Mouse (Mus musculus) central nervous system, embryonic 18 days (tissue): Measurements from ENCODE around the gene Adam11. TPM values are rescaled to one million over a fixed set of nuclear protein-coding genes. Genes with fewer than 3 reads are reported as not detected.

Source experiments
- polyA plus RNA-seq: library from polyadenylated mRNA; depleted of rRNA; stranded (reverse); fragments of >200 nt; gene quantifications from 2 replicates; pipeline ENCODE4 v1.2.3, GENCODE M21; 2012; rRNA removed

Gene Adam11
- polyA plus RNA-seq: 54.7 and 67.0 TPM in 2 replicates

GRCm38 (mm10) chr11:102761309-102762210 lies at the start of gene Adam11:
TSS of gene Adam11 (plus strand) at chr11:102761439.

GRCm38 (mm10) chr11:102819021-102819782 lies 58.0 kb downstream of the Adam11 start, which contains the start of gene Gjc1:
TSS of gene Gjc1 (minus strand) at chr11:102819700.

Other genes starting within 250 kb of the Adam11 start
- gene Gpatch8, start 205.0 kb upstream of the Adam11 start, polyA plus RNA-seq: 45.7 and 48.0 TPM in 2 replicates
- 4.1 and 4.4 TPM in 2 replicates for gene Gm11627, start 182.0 kb upstream of the Adam11 start, polyA plus RNA-seq
- gene Fzd2, start 157.0 kb upstream of the Adam11 start, polyA plus RNA-seq: 15.1 and 15.5 TPM in 2 replicates
- gene Meioc, start 97.7 kb upstream of the Adam11 start, polyA plus RNA-seq: 0.03 and 0.05 TPM in 2 replicates
- 24.7 and 25.2 TPM in 2 replicates for gene Ccdc43, start 63.7 kb upstream of the Adam11 start, polyA plus RNA-seq
- gene Gjc1, start 58.3 kb downstream of the Adam11 start, polyA plus RNA-seq: 43.2 and 43.6 TPM in 2 replicates
- 12.6 and 13.5 TPM in 2 replicates for gene Higd1b, start 74.4 kb downstream of the Adam11 start, polyA plus RNA-seq
- gene Eftud2, start 119.5 kb downstream of the Adam11 start, polyA plus RNA-seq: 91.6 and 93.4 TPM in 2 replicates
- 1.1 TPM in 2 replicates for gene Ccdc103, start 119.8 kb downstream of the Adam11 start, polyA plus RNA-seq
- 0.09 TPM in 1 of 2 replicates, not detected in the other for gene Fam187a, start 123.7 kb downstream of the Adam11 start, polyA plus RNA-seq
- 13.6 and 17.7 TPM in 2 replicates for gene Gfap, start 139.5 kb downstream of the Adam11 start, polyA plus RNA-seq
- gene Kif18b, start 163.7 kb downstream of the Adam11 start, polyA plus RNA-seq: 3.9 and 4.0 TPM in 2 replicates
- gene C1ql1, start 185.2 kb downstream of the Adam11 start, polyA plus RNA-seq: 10.9 and 12.6 TPM in 2 replicates